Mouse (Mus musculus) mouse trophoblast stem cell (cell line): ENCODE measurements at regions not wholly inside any gene's neighbourhood (a gene's known extent, or its start where the extent isn't known, plus 50 kb on each side); places are given as distances from the start of the nearest gene placed in this dataset.

Experiments
- in situ Hi-C, 2 experiments: fragments of 300-500 bp; cut with MseI, MboI; formaldehyde crosslinking; loops; 2 replicates in 1 of 2; 3 replicates in 1 of 2; pipeline ENCODE4 v1.15.1; 2025

DNA sequence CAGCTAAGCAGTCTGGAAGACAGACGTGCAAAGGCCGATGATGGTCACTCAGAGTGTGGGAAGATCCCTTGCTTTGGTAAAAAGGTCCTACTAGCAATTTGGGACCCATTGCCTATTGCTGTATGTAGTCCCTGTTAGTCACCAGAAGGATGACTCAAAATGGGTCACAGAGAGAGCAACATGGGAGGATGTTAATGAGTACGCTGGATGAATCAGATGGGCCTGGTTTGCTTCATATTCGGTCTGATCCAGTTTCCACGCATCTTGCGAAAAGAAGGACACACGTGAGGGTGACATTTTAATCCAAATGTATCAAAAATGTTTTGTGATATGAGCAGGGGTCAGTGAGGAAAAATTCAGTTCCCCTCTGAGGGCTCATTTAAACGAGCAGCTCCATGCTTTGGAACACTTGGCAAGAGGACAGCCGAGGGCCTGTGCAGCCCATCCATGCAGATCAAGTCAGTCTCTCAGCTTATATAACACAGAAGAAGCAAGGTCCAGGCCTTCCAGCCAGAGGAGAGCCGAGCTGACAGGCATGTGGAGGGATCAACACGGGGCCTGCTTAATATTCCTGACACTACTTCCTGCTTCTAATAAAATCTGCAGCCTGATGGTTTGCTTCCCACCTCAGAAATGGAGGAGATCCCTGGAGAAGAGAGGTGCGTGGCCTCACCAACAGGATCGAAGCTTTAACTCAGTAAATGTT lies 579.2 kb upstream of the Gm26657 start:
- in situ Hi-C loops, result no loop called here

GRCm38 (mm10) chr4:56157521-56158065 lies 582.3 kb upstream of the Gm26657 start:
- in situ Hi-C loops, result no loop called here

DNA sequence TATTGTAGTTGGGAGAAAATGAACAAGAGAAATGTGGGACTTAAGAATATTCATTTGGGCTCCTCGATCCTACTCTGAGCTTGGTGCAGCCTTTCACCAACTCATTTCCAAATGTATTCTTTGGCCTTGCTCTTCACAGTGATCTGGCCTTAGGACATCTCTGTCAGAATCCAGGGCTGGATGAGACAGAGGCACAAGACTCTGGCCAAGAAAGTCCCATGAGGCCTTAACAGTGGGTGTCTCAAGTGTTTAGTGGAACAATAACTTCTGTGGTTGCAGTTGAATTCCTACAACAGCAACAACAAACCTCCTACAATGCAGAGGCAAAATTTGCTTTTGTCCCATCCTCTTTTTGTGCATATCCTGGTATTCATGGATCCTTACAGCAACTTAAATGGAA lies 589.2 kb upstream of the Gm26657 start:
- in situ Hi-C loops, result no loop called here

DNA sequence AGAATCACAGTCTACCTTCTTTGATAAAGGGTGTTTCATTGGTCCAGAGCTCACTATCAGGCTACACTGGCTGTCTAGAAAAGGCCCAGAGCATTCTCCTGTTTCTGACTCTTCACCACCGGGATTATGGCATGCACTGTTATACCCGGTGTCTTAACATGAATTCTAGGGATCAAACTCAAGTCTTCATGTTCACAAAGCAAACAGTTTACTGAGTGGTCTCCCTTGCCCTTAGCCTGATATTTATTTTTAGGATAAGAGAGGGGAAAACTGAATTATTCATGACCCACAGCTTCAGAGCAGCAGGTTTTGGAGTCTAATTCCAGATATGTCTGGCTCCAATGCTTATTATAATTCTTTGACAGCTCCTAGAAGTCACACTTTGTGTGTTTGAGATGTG lies 596.0 kb upstream of the Gm26657 start:
- in situ Hi-C loops, result no loop called here

DNA sequence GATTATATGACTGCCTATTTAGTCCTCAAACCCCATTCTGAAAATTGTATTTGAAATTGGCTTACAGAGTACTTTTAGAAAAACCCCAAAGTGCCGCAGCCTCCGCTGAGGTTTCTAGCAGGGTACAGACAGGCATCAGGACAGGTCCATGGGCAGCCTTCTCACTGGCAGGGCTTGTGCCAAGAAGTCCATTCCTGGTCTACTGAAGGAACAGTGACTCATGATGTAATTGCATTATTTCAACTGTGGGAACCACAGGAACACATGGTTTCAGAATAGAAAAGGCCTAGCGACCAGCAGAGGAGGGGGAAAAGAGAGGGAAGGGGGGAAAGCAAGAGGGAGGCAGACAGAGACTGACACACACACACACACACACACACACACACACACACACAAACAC lies 603.0 kb upstream of the Gm26657 start:
- in situ Hi-C loops, result no loop called here

GRCm38 (mm10) chr4:56134350-56134749 lies 602.1 kb upstream of the Klf4 start:
- in situ Hi-C loops, result no loop called here

GRCm38 (mm10) chr4:56127730-56128482 lies 595.6 kb upstream of the Klf4 start:
- in situ Hi-C loops, result no loop called here

DNA sequence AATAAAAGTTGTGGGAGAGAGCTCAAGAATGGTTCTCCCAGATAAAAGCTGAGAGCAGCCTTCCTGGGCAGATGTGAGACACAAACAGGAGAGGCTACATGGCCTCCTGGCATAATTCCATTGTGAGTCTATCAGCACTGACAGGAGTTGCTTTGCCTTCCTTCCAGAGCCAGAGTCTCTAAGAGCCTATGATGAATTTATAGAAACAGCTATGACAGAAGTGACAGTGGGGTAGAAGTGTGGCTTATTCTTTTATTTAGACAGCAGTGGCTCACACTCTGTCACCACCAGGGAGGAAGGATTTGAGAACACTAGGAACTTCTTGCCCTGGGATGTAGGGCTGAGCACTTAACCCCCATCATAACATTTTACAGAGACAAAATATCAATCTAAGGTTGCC lies 592.2 kb upstream of the Klf4 start:
- in situ Hi-C loops, result no loop called here

DNA sequence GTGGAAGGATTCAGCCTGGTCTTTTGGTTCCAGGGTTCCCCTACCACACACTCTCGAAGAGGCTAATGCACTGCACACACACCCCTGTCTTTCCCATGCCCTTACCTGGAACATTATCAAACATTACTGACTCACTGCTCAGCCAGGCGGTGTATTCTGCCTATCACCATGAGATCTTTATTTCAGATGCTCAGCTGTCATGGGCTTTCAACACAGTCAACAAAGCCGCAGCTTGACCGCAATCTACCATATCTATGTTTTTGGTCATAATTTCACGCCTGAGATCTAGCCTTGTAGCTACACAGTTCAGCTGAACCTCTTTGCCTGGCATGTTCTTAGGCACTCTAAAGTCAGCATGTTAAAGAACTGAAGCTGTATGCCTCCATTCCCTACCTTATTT lies 589.9 kb upstream of the Klf4 start:
- in situ Hi-C loops, result no loop called here

DNA sequence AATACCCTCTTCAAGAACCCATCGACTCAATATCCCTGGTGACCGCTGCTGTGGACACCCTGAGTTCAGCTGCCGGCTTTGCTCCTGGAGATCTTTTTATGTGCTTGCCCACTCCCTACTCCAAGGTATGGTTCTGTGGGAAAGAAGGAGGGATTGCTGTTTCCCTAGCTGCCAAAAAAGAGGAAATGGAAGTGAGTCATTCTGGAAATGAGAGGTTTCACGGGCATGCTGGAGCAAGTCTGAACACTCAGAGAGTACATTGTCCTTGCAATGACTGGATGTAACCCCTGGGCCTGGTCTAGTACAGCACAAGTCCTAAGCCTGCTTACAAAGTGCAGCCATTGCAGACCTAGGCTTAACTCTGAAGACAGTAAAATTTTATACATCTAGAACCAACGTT lies 589.4 kb upstream of the Klf4 start:
- in situ Hi-C loops, result no loop called here

GRCm38 (mm10) chr4:56120357-56120756 lies 588.1 kb upstream of the Klf4 start:
- in situ Hi-C loops, result no loop called here

- in situ Hi-C loops, result no loop called here
Observed at GRCm38 (mm10) chr4:56113701-56114196, 581.5 kb upstream of the Klf4 start.

- in situ Hi-C loops, result no loop called here
Observed at GRCm38 (mm10) chr4:56112931-56113700, 580.9 kb upstream of the Klf4 start.

- in situ Hi-C loops, result no loop called here
Observed at GRCm38 (mm10) chr4:56106962-56107361, 574.7 kb upstream of the Klf4 start.

GRCm38 (mm10) chr4:56102314-56102713 lies 570.0 kb upstream of the Klf4 start:
- in situ Hi-C loops, result no loop called here

DNA sequence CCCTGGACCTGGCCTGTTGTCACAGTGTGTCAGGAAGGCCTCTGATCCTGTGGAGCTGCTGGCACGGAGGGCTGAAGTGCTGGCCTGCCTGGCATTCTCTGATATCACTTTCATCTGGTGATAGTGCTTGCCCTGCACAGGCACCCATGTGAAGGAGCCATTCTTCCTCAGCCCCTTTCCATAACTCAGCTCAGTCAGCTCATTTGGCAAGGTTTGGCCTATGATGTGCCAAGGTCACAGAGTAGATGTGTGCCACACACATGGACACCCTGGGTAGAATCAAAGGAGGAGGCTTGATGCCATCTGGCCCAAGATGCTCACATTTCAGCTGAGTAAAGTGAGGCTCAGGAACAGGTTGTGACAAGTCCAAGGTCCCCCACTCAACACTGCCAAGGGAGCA lies 558.5 kb upstream of the Klf4 start:
- in situ Hi-C loops, result no loop called here

- in situ Hi-C loops, result no loop called here
Observed at GRCm38 (mm10) chr4:56088701-56089100, 556.4 kb upstream of the Klf4 start.

DNA sequence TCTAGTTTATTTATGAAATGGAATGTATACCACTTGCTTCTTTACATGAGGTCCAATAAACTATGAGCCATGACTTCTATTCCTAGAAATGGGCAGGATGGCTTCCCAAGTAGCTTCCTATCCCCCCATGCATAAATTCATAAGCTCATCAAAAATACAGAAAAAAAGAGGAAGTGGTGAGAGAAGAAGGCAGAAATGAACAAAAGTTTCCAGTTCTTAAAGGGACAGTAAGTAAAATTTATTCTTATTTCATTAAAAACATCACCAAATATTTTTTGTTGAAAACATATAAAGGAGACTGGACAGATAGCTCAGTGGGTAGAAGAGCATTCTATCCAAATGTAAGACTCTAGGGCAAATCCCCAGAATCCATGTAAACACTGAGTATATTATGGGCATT lies 554.0 kb upstream of the Klf4 start:
- in situ Hi-C loops, result no loop called here

GRCm38 (mm10) chr4:56084205-56084604 lies 551.9 kb upstream of the Klf4 start:
- in situ Hi-C loops, result no loop called here

- in situ Hi-C loops, result no loop called here
Observed at GRCm38 (mm10) chr4:56082411-56082810, 550.1 kb upstream of the Klf4 start.

DNA sequence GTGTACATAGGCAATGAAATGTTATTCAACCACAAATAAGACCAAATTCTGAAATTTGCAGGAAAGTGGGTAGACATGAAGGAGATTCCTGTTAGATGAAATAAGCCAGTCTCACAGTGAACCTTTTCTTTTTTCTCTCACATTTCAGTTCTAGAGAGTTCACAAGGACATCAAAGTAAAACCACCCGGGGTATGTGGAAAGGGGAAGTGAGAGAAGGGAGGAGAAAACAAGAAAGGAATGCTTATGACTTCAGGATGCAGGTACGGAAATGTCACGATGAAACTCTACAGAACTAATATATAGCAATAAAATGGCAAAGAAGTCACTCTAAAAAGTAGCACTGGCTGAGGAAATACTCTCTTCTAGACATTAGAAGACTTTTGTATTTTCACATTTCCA lies 548.7 kb upstream of the Klf4 start:
- in situ Hi-C loops, result no loop called here

GRCm38 (mm10) chr4:56070664-56071334 lies 538.5 kb upstream of the Klf4 start:
- in situ Hi-C loops, result no loop called here
